Mouse (Mus musculus) embryonic facial prominence, embryonic 10.5 days (tissue): Measurements from ENCODE around the gene Slc25a41. TPM values are rescaled to one million over a fixed set of nuclear protein-coding genes. Genes with fewer than 3 reads are reported as not detected.

Experiments
- DNase-seq: peaks from one replicate; pipeline ENCODE4 v3.0.0-alpha.2; 2017; ENCODE audit warnings: low spot score
- H3K27ac ChIP-seq: fragments of 300-500 bp; sonication (generic); replicated peaks from 2 replicates; pipeline ENCODE4 v1.5.1; 2016; ENCODE audit warnings: mild to moderate bottlenecking
- H3K27me3 ChIP-seq: fragments of 300-500 bp; sonication (generic); replicated peaks from 2 replicates; pipeline ENCODE4 v1.6.1; 2016; ENCODE audit warnings: low read depth, mild to moderate bottlenecking; ENCODE audit not compliant: poor library complexity, severe bottlenecking
- H3K36me3 ChIP-seq: fragments of 300-500 bp; sonication (generic); replicated peaks from 2 replicates; pipeline ENCODE4 v1.6.1; 2016; ENCODE audit warnings: mild to moderate bottlenecking, moderate library complexity
- H3K4me1 ChIP-seq: fragments of 300-500 bp; sonication (generic); 2 replicates; pipeline ENCODE4 v1.6.1; 2016
- H3K4me3 ChIP-seq: fragments of 300-500 bp; sonication (generic); 2 replicates; pipeline ENCODE4 v1.5.1; 2016; ENCODE audit warnings: mild to moderate bottlenecking, moderate library complexity
- H3K9me3 ChIP-seq: fragments of 300-500 bp; sonication (generic); 2 replicates; pipeline ENCODE4 v1.6.1; 2016; ENCODE audit warnings: mild to moderate bottlenecking
- WGBS: fragments of 180-500 bp; shearing (Covaris S2); methylation state at CpG from one replicate; pipeline ENCODE4 v1.1.7; 2016; 5-methylcytosine and 5-hydroxymethylcytosine counted together
- polyA plus RNA-seq: library from polyadenylated mRNA; unstranded; fragments of >200 nt; fragmentation: Nextera tagmentation; extraction: Ambion mirVana; gene quantifications from 2 replicates; pipeline ENCODE4 v1.2.1, GENCODE M21; 2016

Slc25a41 gene
- polyA plus RNA-seq, 1 experiment from 2014 or later = 0.12 TPM

DNA sequence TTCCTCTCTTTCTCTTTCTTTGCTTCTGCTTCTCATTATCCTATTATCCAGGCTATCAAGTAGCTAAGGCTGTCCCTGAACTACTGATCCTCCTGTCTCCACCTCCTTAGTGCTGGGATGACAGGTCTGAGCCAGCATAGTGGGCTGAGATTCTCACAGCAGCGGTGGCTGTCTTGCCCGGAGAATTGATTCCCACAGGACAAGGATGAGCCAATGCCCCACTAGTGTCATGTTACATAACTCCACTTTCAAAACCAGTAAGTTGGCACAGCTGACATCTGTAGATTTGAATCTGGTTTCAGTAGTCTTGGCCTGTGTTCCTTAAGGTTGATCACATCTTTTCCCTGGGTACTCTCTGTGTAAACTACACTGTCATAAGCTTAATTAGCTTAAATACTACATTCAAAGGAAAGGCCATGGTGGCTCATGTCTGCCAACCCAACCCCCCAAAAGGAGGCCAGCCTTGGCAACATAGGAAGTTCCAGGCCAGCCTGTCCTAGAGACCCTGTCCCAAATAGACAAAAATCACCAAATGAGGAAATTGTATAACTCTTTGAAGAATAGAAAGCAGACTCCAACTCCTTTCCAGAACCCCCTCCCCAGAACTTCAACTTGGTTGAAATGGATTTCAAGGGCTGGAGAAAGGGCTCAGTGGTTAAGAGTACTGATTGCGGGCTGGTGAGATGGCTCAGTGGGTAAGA lies 55.2 kb downstream of the Slc25a41 start:
- Histone ChIP-seq H3K27ac (no peak overlapping the region), H3K4me1 (peaks cover 9% of the 10 kb centered on the region), H3K36me3 (peaks cover 3% of the 10 kb centered on the region), H3K27me3 (no peaks in the 10 kb centered on the region), H3K4me3 (no peak overlapping the region), H3K9me3 (no peaks in the 10 kb centered on the region)
- no peak for DNase-seq
- WGBS = 82% methylated on average over 3 of the region's 3 CpGs

DNA sequence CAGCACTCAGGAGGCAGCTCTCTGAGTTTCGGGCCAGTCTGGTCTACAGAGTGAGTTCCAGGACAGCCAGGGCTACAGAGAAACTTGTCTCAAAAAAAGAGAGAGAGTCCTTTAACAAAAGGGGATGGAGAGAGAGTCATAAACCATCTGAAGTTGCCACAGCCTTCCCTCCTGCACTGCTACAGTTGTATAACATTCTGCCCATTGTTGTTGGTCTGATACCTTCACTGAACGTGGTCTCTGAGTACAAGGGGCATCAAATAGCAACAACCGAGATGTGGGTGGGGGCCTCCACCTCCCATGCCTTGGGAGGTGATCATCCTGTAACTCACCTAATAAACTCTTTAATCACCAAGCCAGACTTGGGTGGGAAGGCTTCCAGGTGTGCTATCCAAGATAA lies 55.8 kb downstream of the Slc25a41 start:
- no peaks in the 10 kb centered on the region for H3K27me3 ChIP-seq
- no peak overlapping the region for H3K27ac ChIP-seq
- peaks cover 3% of the 10 kb centered on the region; the same call in 1 of the 2 replicates for H3K4me1 ChIP-seq
- H3K36me3 ChIP-seq = no peaks in the 10 kb centered on the region
- no peaks in the 10 kb centered on the region for H3K9me3 ChIP-seq
- H3K4me3 ChIP-seq = no peak overlapping the region
- 79% methylated on average over 3 of the region's 3 CpGs for WGBS
- no peak for DNase-seq

DNA sequence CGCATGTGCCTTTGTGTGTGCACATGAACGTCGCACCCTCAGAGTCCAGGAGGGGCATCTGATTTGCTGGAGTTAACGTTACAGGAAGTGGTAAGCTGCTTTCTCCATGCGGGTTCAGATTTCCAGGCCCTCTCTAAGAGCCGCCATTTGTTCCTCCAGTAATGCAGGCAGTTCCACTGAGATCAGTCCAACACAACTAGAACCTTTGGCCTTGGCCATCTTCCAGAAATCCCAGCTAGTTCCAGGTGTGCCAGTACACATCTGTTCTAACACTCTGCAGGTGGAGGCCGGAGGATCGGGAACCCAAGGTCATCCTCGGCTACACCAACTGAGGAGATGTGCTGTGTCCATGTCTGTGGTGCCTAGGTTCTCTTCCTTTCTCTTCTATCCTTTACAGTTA lies 56.6 kb downstream of the Slc25a41 start:
- Histone ChIP-seq H3K4me3 (no peak overlapping the region), H3K9me3 (no peaks in the 10 kb centered on the region), H3K27me3 (no peaks in the 10 kb centered on the region), H3K27ac (no peak overlapping the region), H3K4me1 (0 out of 2 replicates have a peak, but pooled peaks cover 2% of the 10 kb centered on the region), H3K36me3 (no peaks in the 10 kb centered on the region)
- DNase-seq = no peak
- 83% methylated on average over 9 of the region's 9 CpGs for WGBS

Other genes with a start within 250 kb of the Slc25a41 start
- gene Rfx2, start 210.6 kb downstream of the Slc25a41 start, polyA plus RNA-seq = 4.0 and 5.3 TPM in 2 replicates
- not detected in 2 replicates for gene Acsbg2, start 167.2 kb downstream of the Slc25a41 start, polyA plus RNA-seq
- gene 1700061G19Rik, start 166.2 kb downstream of the Slc25a41 start, polyA plus RNA-seq = 0.44 and 0.52 TPM in 2 replicates
- 70.9 and 73.1 TPM in 2 replicates for gene Mllt1, start 106.2 kb downstream of the Slc25a41 start, polyA plus RNA-seq
- not detected in 2 replicates for gene Acer1, start 59.5 kb downstream of the Slc25a41 start, polyA plus RNA-seq
- 191 and 192 TPM in 2 replicates for gene Clpp, start 51.3 kb downstream of the Slc25a41 start, polyA plus RNA-seq
- gene Alkbh7, start 44.3 kb downstream of the Slc25a41 start, polyA plus RNA-seq = 42.5 and 45.1 TPM in 2 replicates
- gene Pspn, start 41.6 kb downstream of the Slc25a41 start, polyA plus RNA-seq = 0.60 and 1.1 TPM in 2 replicates
- 78.7 and 80.7 TPM in 2 replicates for gene Gtf2f1, start 30.4 kb downstream of the Slc25a41 start, polyA plus RNA-seq
- 0.25 and 0.54 TPM in 2 replicates for gene Gm17949, start 30.2 kb downstream of the Slc25a41 start, polyA plus RNA-seq
- 53.9 and 55.1 TPM in 2 replicates for gene Khsrp, start 10.1 kb downstream of the Slc25a41 start, polyA plus RNA-seq
- gene Crb3, start 17.5 kb upstream of the Slc25a41 start, polyA plus RNA-seq = 7.2 and 8.0 TPM in 2 replicates
- 7.0 and 8.2 TPM in 2 replicates for gene Slc25a23, start 18.2 kb upstream of the Slc25a41 start, polyA plus RNA-seq
- gene Dennd1c, start 36.9 kb upstream of the Slc25a41 start, polyA plus RNA-seq = 2.0 and 2.8 TPM in 2 replicates
- 34.4 and 35.5 TPM in 2 replicates for gene Tubb4a, start 46.1 kb upstream of the Slc25a41 start, polyA plus RNA-seq
- gene Tnfsf9, start 63.7 kb upstream of the Slc25a41 start, polyA plus RNA-seq = 8.0 and 8.8 TPM in 2 replicates
- gene Cd70, start 108.1 kb upstream of the Slc25a41 start, polyA plus RNA-seq = not detected in 2 replicates
- 0.08 TPM in 1 of 2 replicates, not detected in the other for gene Tnfsf14, start 152.5 kb upstream of the Slc25a41 start, polyA plus RNA-seq
- 0.30 and 0.32 TPM in 2 replicates for gene C3, start 186.5 kb upstream of the Slc25a41 start, polyA plus RNA-seq
- 24.9 and 25.7 TPM in 2 replicates for gene Gpr108, start 206.8 kb upstream of the Slc25a41 start, polyA plus RNA-seq
- gene Trip10, start 207.8 kb upstream of the Slc25a41 start, polyA plus RNA-seq = 37.4 and 42.2 TPM in 2 replicates
- 1.4 and 1.6 TPM in 2 replicates for gene Vav1, start 237.4 kb upstream of the Slc25a41 start, polyA plus RNA-seq